Mouse (Mus musculus) layer of hippocampus, adult 2 months (tissue): ENCODE results near the gene Fsip1. TPM values are rescaled to one million over a fixed set of nuclear protein-coding genes. Genes with fewer than 3 reads are reported as not detected.

ENCODE experiments used
- DNase-seq, 2 experiments: peaks; one replicate each; pipeline ENCODE4 v3.0.0; 2022; ENCODE audit warnings: low spot score in 2 of 2
- H3K27ac ChIP-seq: fragments of 200-600 bp; 2 replicates; pipeline ENCODE4 v1.8.1; 2022
- H3K4me3 ChIP-seq: fragments of 200-600 bp; 2 replicates; pipeline ENCODE4 v1.8.1; 2022; ENCODE audit warnings: mild to moderate bottlenecking
- CTCF ChIP-seq: fragments of 200-600 bp; conservative IDR thresholded peaks from 2 replicates; pipeline ENCODE4 v1.8.1; 2022; ENCODE audit warnings: antibody characterized with exemption, mild to moderate bottlenecking, moderate library complexity
- total RNA-seq, 2 experiments: library from RNA; stranded (reverse); gene quantifications; 2 replicates each; pipeline ENCODE4 v1.2.3; 2021

Fsip1 gene
- total RNA-seq, 2 experiments from 2014 or later, result 0.98 to 1.0 TPM

- no peak for TF ChIP-seq CTCF
- no peak for DNase-seq
- Histone ChIP-seq H3K4me3 (no peak overlapping the region), H3K27ac (no peak overlapping the region)
Measured at GRCm38 (mm10) chr2:118287678-118288077, 30.9 kb upstream of the Fsip1 start.

GRCm38 (mm10) chr2:118282467-118282866, 25.7 kb upstream of the Fsip1 start:
- no peak overlapping the region for H3K4me3 ChIP-seq
- TF ChIP-seq CTCF, result no peak
- no peak for DNase-seq
- H3K27ac ChIP-seq, result no peak overlapping the region

DNA sequence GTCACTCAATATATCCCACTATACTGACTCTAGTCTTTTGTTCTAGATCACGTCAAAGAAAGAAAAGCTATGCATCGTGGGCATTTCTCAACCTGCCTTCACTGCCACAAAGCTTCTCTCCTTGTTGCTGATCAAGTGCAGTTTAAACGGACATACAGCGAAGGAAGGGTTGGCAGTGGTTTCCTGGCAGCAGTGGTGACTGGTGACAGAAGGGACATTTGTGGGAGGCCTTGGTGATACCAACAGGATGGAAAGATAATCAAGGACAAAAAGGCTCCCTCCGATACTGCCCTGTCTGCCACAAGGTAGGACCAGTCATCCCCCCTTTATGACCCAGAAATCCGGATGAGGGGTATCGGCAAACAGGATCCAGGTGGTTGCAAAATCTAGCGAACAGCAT, 21.5 kb upstream of the Fsip1 start:
- Histone ChIP-seq H3K4me3 (no peak overlapping the region), H3K27ac (no peak overlapping the region)
- no peak for DNase-seq
- TF ChIP-seq CTCF, result no peak

DNA sequence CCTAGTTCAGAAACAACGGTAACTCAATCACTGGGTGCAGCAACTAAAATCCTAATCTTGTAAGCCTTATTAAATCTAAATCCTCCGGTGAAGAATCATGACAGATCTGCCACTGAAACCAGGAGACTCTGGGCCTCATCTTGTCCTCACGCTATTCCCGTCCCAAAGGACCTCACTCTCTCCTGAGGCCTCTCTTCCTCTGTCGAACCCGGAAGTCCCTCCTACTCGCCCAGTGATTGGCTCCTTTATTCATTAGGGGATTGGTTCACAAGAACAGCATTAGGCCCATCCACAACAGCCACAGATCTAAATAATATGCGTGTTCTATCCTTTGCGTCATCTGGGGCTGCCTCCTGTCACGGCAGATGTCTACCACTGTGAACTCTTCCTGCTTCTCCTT, 14.8 kb upstream of the Fsip1 start:
- TF ChIP-seq CTCF, result no peak
- no peak overlapping the region for H3K4me3 ChIP-seq
- peak in 1 of 2 experiments; percentile 11 for DNase-seq
- no peak overlapping the region for H3K27ac ChIP-seq

- Histone ChIP-seq H3K4me3 (peak overlapping the region; percentile 6; the same call in 1 of the 2 replicates), H3K27ac (peak overlapping the region; percentile 28; the same call in 1 of the 2 replicates)
- DNase-seq, result peak; percentile 52 to 74
- TF ChIP-seq CTCF, result no peak
Measured at GRCm38 (mm10) chr2:118270213-118270612, 13.4 kb upstream of the Fsip1 start.

DNA sequence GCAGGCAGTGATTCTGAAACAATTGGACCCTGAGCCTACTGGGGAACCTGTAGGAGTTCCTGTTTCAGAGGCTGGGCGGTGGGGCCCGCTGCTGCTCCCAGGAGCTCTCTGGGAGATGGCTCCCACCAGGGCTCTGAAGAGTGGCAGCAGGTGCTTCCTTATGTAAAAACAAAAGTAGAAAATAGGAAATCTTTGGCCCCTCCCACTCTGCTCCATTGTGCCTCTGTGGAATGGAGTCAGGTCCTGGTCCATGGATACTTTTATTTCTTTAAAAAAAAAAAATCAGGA, 7.1 kb upstream of the Fsip1 start:
- DNase-seq, result no peak
- TF ChIP-seq CTCF, result no peak
- H3K27ac ChIP-seq, result no peak overlapping the region
- H3K4me3 ChIP-seq, result no peak overlapping the region

DNA sequence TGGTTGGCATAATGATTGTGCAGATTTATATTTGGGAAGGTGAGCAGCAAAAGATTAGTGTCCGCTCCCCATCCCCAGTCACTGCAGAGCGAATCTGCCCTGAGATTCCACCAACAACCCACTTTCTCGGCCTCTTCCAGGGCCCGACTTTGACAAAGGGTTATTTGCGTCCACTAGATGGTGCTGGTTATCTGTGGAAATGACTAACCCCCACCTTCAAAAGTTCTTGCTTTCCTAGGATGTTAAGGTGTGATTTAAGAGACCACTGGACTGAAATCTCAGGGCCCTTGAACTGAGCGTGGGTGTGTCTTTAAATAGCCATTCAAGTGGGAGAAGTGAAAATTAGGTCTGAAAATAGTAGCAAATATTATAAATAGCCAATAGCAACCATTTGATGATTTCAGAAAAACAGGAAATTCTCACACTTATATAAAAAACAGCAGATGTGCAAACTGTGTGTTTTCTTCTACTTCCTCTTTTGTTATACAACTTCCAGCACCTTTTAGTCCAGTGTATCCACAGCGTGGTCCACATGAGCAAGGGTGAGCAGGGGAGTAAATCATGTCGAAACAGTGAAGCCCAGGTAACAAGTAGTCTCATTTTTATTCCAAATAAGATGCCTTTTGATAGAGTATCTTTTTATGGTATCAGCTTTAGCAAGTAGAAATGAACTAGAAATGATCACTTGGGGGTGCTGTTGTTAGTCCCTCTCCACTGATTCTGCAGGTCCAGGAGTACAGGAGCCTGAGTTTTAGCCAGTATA, 6.6 kb upstream of the Fsip1 start:
- peak overlapping the region; percentile 15; the same call in 1 of the 2 replicates for H3K4me3 ChIP-seq
- H3K27ac ChIP-seq, result peak overlapping the region; percentile 10; the same call in 1 of the 2 replicates
- TF ChIP-seq CTCF, result peak; percentile 88
- DNase-seq, result peak; percentile 63 to 66

DNA sequence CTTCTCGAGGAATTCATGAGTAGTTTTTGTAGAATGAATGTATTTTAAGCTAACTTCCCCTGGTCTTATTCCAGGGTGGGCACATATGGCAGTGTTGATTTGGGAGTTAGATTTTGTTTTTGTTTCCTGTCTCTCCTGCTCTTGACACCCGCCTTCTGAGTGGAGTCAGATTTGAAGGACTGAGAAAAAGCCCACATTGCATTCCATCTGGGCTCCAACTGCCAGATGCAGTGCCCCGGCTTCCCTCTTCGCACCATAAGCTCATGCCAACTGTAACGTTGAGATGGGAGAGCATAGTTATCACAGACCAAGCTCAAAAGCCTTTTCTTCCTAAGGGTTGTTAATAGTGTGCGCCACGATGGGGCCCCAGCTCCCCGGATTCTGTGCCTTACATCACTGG, 5.9 kb upstream of the Fsip1 start:
- Histone ChIP-seq H3K27ac (peak overlapping the region; percentile 10; the same call in 1 of the 2 replicates), H3K4me3 (peak overlapping the region; percentile 15; the same call in 1 of the 2 replicates)
- TF ChIP-seq CTCF, result no peak
- DNase-seq, result peak; percentile 70 to 73

- Histone ChIP-seq H3K4me3 (no peak overlapping the region), H3K27ac (no peak overlapping the region)
- no peak for TF ChIP-seq CTCF
- DNase-seq, result no peak
Measured at GRCm38 (mm10) chr2:118259746-118260145, 3.0 kb upstream of the Fsip1 start.

- DNase-seq, result no peak
- H3K4me3 ChIP-seq, result peak overlapping the region; percentile 48
Measured at GRCm38 (mm10) chr2:118257094-118257493, 328 bp upstream of the Fsip1 start.

GRCm38 (mm10) chr2:118254516-118254915, 2.2 kb downstream of the Fsip1 start:
- Histone ChIP-seq H3K4me3 (no peak overlapping the region), H3K27ac (no peak overlapping the region)
- TF ChIP-seq CTCF, result no peak
- DNase-seq, result no peak

More at GRCm38 (mm10) chr2:118257094-118257493, 328 bp upstream of the Fsip1 start:
- no peak overlapping the region for H3K27ac ChIP-seq
- TF ChIP-seq CTCF, result no peak

- Histone ChIP-seq H3K27ac (no peak overlapping the region), H3K4me3 (no peak overlapping the region)
- no peak for DNase-seq
- no peak for TF ChIP-seq CTCF
Measured at GRCm38 (mm10) chr2:118248966-118249365, 7.8 kb downstream of the Fsip1 start.

DNA sequence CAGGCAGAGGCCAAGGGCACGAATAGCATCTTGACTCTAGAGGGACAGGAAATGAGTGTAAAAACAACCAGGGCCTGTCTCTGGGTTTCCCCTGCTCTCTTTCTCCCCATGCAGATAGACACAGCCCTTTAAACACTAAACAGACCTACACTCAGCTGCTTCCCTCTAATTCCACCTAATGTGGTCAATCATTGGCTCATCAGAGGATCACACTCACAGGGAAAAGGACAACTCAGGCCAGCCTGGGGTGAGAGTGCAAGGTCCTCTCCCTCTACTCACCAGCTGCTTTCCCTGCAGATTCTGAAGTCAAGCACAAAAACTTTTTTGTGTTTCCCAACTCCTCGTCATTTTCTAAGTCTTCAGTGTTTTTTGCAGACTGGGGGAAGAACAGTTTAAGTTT, 8.8 kb downstream of the Fsip1 start:
- no peak for TF ChIP-seq CTCF
- no peak for DNase-seq
- H3K27ac ChIP-seq, result no peak overlapping the region
- no peak overlapping the region for H3K4me3 ChIP-seq

GRCm38 (mm10) chr2:118245914-118246313, 10.9 kb downstream of the Fsip1 start:
- Histone ChIP-seq H3K27ac (no peak overlapping the region), H3K4me3 (no peak overlapping the region)
- TF ChIP-seq CTCF, result peak; percentile 96
- DNase-seq, result peak; percentile 41 to 76
